Mouse (Mus musculus): ENCODE measurements around the gene Aamdc. TPM values are rescaled to one million over a fixed set of nuclear protein-coding genes. Genes with fewer than 3 reads are reported as not detected.

Gene Aamdc
- polyA plus RNA-seq, 1 experiment from 2014 or later = 33.0 TPM

GRCm38 (mm10) chr7:97514786-97515185 is 64.5 kb downstream of the Aamdc start:
- no peaks in the 10 kb centered on the region for H3K27me3 ChIP-seq (replicated peaks)
- ATAC-seq (ENCODE audit: insufficient number of reproducible peaks, low FRiP score) = no peak
- H3K4me1 ChIP-seq (replicated peaks) = peaks cover 10% of the 10 kb centered on the region; the same call in 1 of the 2 replicates
- no peak overlapping the region for H3K4me3 ChIP-seq
- no peak overlapping the region for H3K4me2 ChIP-seq
- peak overlapping the region; percentile 39 for H3K27ac ChIP-seq (ENCODE audit: poor library complexity, severe bottlenecking)
- H3K9ac ChIP-seq = no peak overlapping the region
- no peaks in the 10 kb centered on the region for H3K9me3 ChIP-seq (replicated peaks)
- peaks cover 78% of the 10 kb centered on the region for H3K36me3 ChIP-seq
- WGBS = 25% methylated on average over 1 of the region's 1 CpGs

- peaks cover 38% of the 10 kb centered on the region for H3K36me3 ChIP-seq
- H3K27ac ChIP-seq (ENCODE audit: poor library complexity, severe bottlenecking) = no peak overlapping the region
- 60% methylated on average over 5 of the region's 5 CpGs for WGBS
- H3K4me1 ChIP-seq (replicated peaks) = no peaks in the 10 kb centered on the region; the same call in 1 of the 2 replicates
- no peaks in the 10 kb centered on the region for H3K9me3 ChIP-seq (replicated peaks)
- no peak overlapping the region for H3K4me2 ChIP-seq
- no peak overlapping the region for H3K9ac ChIP-seq
- H3K27me3 ChIP-seq (replicated peaks) = no peaks in the 10 kb centered on the region
- no peak for ATAC-seq (ENCODE audit: insufficient number of reproducible peaks, low FRiP score)
- no peak overlapping the region for H3K4me3 ChIP-seq
These were observed 78.6 kb downstream of the Aamdc start for GRCm38 (mm10) chr7:97500555-97501209.

Other genes with a start within 250 kb of the Aamdc start
- 1.4 and 1.8 TPM in 2 replicates for gene Usp35, start 247.5 kb downstream of the Aamdc start, polyA plus RNA-seq (2016; fragmentation: Nextera tagmentation; extraction: Ambion mirVana)
- 4.0 and 4.9 TPM in 2 replicates for gene Kctd21, start 247.2 kb downstream of the Aamdc start, polyA plus RNA-seq (2016; fragmentation: Nextera tagmentation; extraction: Ambion mirVana)
- gene Alg8, start 207.9 kb downstream of the Aamdc start, polyA plus RNA-seq (2016; fragmentation: Nextera tagmentation; extraction: Ambion mirVana) = 35.0 and 38.7 TPM in 2 replicates
- gene Ndufc2, start 179.5 kb downstream of the Aamdc start, polyA plus RNA-seq (2016; fragmentation: Nextera tagmentation; extraction: Ambion mirVana) = 580 TPM in 2 replicates
- 0.34 and 0.63 TPM in 2 replicates for gene Thrsp, start 161.8 kb downstream of the Aamdc start, polyA plus RNA-seq (2016; fragmentation: Nextera tagmentation; extraction: Ambion mirVana)
- 0.24 and 0.96 TPM in 2 replicates for gene Kctd14, start 128.2 kb downstream of the Aamdc start, polyA plus RNA-seq (2016; fragmentation: Nextera tagmentation; extraction: Ambion mirVana)
- gene Ints4, start 98.5 kb downstream of the Aamdc start, polyA plus RNA-seq (2016; fragmentation: Nextera tagmentation; extraction: Ambion mirVana) = 31.1 and 32.8 TPM in 2 replicates
- gene Rsf1, start 392 bp upstream of the Aamdc start, polyA plus RNA-seq (2016; fragmentation: Nextera tagmentation; extraction: Ambion mirVana) = 15.7 and 16.4 TPM in 2 replicates
- 103 and 106 TPM in 2 replicates for gene Clns1a, start 117.1 kb upstream of the Aamdc start, polyA plus RNA-seq (2016; fragmentation: Nextera tagmentation; extraction: Ambion mirVana)
- 2.5 TPM in 2 replicates for gene Aqp11, start 158.8 kb upstream of the Aamdc start, polyA plus RNA-seq (2016; fragmentation: Nextera tagmentation; extraction: Ambion mirVana)
- gene Pak1, start 209.0 kb upstream of the Aamdc start, polyA plus RNA-seq (2016; fragmentation: Nextera tagmentation; extraction: Ambion mirVana) = 5.7 TPM in 2 replicates